Mouse (Mus musculus) gastrocnemius, postnatal 10 days (tissue): ENCODE measurements around the gene Pde4d. TPM values are rescaled to one million over a fixed set of nuclear protein-coding genes. Genes with fewer than 3 reads are reported as not detected.
A peak's percentile ranks its signal among the peaks of the same experiment; 100 is the strongest.
"Not testable (repeated sequence)": the region's sequence is repeated elsewhere in the genome, so short reads cannot be mapped to it uniquely, and the experiment has no call there.

Source experiments
- DNase-seq: peaks from one replicate; pipeline ENCODE4 v3.0.0; 2021; ENCODE audit warnings: mixed read lengths
- total RNA-seq, 2 experiments: library from RNA; stranded (reverse); gene quantifications; 2 replicates each; pipeline ENCODE4 v1.2.3; 2021

The Pde4d gene
- total RNA-seq, 2 experiments from 2014 or later = 79.5 to 83.1 TPM

DNA sequence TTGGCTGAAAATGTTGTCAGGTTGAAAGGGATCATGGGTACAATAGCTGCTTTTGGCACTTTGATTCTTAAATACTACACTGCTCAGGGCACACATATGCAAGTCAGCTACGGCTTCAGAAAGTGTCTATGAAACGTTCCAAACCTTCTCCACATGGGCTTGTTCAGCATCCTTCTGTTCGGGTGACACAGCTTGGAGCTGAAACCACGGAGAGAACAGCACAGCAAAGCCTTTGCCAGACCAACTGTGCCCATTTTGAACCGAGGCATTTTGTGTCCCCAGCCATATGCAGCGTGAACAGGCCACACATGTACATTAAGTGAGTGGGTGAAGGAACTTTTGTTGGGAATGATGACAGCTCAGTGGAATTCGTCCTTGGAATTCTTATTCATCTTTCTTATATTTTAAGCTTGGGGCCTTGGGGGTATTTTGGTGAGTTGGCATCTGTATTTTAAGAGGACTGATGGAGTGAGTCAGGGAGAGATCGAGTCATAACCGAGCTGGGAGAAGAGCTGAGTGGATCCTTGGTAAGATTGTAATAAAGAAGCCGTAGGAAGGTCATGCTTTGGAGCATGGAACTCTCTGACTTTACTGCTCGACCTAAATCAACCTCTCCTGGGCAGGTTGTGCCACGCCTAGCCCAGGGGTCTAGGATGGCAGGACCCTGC is 243.3 kb downstream of the Pde4d start:
- no peak for DNase-seq

DNA sequence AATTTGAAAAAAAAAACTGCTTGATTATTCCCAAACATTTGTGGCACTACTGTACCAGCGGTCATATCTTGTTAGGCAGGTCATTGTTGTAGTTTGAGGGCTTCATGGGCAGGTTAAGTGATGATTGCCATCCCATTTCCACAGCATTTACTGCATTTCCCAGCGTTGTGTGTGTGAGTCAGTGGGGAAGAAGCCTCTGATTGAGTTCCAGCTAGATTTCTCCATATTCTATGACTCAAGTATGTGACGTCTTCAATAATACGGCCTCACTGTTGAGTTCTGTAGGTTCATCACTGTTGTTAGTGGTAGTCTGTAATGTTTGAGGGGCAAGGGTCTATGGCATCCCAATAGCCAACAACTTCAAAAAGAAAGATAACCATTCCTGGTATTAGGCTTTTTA is 255.7 kb downstream of the Pde4d start:
- DNase-seq = no peak

GRCm38 (mm10) chr13:108714032-108714431 is 264.3 kb downstream of the Pde4d start:
- no peak for DNase-seq

GRCm38 (mm10) chr13:108715029-108715428 is 265.3 kb downstream of the Pde4d start:
- no peak for DNase-seq

GRCm38 (mm10) chr13:108722234-108722633 is 272.5 kb downstream of the Pde4d start:
- DNase-seq = peak; percentile 16

GRCm38 (mm10) chr13:108734356-108734755 is 284.6 kb downstream of the Pde4d start:
- not testable (repeated sequence) for DNase-seq

- DNase-seq = no peak
Observed at GRCm38 (mm10) chr13:108751155-108751840, 301.6 kb downstream of the Pde4d start.

DNA sequence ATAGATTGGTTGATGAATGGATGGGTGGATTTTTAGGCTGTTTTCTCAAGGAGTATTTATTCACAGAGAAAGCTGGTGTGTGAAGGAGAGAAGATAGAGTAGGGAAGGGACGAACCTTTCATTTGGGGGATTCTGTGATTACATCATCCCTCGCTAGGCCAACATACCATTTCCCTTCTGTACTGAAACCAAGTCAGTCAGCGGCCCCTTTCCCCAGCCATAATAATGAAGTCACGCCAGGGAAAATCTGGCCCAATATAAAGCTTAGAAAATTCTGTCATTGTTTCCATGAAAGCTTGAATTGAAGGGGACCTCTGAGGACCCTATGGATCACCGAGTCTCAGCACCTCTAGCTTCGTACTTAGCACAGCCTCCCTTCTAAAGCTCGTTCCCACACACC is 307.7 kb downstream of the Pde4d start:
- DNase-seq = no peak

GRCm38 (mm10) chr13:108758331-108758730 is 308.6 kb downstream of the Pde4d start:
- no peak for DNase-seq

- no peak for DNase-seq
Observed at GRCm38 (mm10) chr13:108759140-108759539, 309.4 kb downstream of the Pde4d start.

DNA sequence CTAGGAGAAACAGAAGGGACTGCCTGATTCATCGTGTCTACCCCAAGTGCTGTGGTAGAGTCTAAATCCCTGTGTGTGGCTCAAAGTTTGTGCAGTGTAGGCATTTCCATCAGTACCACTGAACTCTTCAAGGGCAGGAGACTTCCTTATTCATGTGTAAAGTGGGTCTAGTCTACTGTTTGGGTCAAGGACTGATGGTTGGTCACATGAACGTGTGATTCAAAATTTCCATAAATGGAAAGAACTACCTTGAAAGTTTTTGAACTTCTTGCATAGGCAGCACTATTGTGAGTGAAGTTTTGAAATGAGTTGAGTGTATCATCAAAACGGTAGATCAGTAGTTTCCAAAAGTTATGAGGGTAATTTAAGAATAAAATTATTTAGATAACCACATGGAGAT is 313.5 kb downstream of the Pde4d start:
- DNase-seq = no peak

DNA sequence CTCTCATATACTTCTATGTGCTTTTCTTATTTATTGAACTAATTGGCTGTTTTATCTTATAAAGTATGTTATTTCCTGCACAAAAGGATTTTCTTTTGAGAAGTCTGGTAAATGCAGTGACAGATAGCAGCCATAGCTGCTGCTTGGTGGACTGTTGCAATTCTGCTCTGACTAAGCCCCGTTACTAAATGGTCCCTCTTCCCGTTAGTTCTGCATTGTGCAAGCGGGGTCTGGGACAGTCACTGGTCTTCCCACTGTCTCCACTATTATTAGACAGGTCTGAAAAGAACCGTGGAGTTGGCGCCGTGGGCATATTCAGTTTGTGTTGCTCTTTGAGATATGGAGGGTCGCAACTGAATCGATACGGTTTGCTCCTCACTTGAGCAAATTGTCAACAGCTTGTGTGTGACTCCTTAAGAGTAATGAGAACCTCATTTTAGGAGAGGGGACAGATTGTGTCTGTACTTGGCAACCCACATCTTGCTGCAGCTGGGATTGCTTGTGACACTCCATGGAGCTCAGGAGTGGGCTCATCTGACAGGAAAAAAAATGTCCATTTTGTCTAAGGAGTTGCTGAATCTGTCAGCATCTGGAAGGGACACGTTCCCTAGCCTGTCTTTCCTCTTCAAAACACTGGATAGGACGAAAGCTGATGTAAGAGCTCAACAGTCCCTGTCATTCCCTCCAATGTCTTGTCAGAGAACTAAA is 316.4 kb downstream of the Pde4d start:
- no peak for DNase-seq

DNA sequence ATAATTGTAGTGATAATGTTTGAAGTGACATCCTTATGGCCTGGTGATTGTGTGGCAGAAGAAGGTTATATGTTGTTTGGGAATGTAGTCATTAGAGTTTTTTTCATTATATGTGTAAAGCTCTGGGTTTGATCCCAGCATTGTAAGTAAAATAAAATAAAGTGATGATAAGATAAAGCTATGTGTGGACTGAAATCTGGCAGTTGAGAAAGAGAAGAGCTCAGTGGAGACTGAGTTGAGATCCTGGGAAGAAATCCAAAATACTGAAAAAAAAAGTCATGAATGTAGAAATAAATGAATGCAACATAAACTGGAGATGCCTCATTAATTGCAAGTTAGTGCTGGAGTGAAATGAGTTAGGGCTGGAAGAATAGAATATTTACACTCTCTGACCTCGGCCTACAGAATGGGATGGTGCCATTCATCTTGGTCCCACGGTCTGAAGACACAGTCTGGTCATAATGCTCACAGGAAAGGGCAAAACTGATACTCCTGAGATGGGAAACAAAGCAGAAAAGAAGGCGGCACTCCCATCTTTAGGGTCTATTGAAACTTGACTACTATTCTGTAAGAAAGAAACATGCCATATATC is 319.8 kb downstream of the Pde4d start:
- DNase-seq = no peak

DNA sequence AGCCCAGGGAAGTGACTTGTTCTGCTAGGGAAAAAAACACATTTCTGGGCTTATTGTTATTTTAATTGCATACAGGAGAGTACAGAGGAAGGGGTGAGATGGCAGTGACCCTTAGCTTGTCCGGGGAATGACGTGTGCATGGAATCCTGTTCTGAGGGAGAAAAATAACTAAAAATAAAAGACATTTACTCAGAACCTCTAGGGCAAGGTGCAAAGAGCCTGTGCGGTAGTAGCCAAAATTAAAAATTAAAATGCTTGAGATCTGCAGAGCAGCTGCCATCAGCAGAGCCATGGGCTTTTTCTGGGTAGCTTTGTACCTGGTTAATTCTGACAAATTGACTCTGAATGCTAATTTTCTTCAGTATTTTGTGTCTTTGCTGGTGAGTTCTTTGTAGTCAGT is 322.6 kb downstream of the Pde4d start:
- no peak for DNase-seq

- peak; percentile 5 for DNase-seq
Observed at GRCm38 (mm10) chr13:108774981-108775380, 325.2 kb downstream of the Pde4d start.

- no peak for DNase-seq
Observed at GRCm38 (mm10) chr13:108775882-108776281, 326.1 kb downstream of the Pde4d start.

DNA sequence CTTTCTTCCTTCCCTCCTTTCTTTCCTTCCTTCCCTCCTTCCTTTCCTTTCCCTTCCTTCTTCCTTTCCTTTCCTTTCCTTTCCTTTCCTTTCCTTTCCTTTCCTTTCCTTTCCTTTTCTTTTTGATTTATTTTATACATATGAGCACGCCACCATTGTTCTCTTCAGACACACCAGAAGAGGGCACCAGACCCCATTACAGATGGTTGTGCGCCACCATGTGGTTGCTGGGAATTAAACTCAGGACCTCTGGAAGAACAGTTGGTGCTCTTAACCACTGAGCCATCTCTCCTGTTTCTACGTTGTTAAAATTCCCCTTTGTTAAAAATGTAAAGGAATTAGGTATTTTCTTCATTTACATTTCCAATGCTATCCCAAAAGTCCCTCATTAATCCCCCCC is 347.9 kb downstream of the Pde4d start:
- not testable (repeated sequence) for DNase-seq

DNA sequence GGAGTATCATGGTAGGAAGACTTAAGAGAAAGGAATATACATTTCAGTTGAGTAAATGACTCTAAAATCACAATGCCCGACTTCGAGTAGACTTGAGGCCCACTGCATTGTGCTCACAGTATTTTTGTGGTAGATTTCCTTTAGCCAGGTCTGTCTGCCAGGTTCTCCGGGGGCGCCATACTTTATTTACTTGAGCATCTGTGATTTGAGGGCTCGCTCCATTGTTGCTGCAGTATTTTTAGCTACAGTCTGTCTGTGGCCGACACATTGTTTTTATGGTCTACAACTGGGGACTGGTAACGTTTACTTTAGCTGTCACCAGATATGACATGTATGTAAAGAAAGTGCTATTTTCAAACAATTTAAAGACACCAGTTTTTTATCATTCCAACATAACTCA is 359.4 kb downstream of the Pde4d start:
- DNase-seq = no peak

DNA sequence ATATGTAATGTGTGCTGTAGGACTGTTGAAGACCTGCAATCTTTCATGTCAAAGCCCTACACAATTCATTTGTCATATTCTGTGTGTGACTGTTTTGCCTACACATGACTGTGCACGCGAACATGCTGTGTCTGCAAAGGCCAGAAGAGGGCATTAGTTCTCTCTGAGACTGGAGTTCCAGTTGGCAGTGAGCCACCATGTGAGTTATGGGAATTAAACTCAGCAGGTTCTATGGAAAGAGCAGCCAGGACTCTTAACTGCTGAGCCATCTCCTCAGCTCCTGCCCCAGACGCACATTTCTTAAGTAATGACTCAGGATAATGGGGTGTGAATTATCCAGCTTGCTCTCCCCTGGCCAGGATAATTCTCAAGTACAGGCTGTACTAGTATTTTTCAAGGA is 363.2 kb downstream of the Pde4d start:
- peak; percentile 36 for DNase-seq

DNA sequence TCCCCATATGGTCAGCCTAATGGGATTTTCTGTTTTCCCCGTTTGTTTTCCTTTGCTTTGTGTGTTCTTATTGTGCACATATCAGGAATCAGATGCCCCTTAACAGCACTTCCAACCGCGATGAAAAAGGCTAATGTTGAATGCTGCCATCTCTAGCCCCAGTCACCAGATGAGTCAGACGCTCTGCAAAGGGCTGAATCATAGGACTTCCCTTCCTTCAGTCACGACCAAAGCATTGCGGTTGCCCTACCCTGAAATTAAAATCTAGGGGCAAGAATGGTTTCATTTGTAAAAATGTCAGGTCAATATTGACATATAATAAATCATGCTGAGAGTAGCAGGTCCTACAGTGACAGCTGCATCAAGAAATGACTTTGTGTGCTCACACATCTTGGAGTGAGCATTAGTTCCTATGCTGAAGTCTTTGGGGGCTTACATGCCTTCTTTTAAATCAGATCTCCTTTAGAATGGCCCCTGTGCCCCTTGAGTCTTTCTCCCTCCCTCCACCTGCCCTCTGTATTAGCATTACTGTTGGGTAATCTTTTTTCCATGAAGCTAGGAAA is 370.2 kb downstream of the Pde4d start:
- DNase-seq = no peak

DNA sequence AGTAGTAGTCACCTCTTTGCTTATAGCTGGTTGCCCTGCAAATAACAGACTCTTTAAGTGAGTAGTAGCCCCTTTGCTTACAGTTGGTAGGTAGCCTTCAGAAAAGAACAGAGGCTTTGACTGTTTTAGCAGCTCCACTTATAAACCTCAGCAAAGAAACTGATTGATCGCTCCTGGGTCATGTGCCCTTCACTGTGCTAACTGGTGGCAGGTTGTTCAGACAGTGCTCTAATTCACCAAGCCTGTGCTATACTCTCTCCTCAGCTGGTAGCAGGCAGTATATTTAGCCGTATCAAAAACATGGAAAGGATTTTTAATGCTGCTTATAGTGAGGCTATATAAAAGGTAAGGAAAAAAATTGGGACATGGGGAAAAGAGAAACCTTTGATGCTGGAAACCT is 370.7 kb downstream of the Pde4d start:
- DNase-seq = no peak

DNA sequence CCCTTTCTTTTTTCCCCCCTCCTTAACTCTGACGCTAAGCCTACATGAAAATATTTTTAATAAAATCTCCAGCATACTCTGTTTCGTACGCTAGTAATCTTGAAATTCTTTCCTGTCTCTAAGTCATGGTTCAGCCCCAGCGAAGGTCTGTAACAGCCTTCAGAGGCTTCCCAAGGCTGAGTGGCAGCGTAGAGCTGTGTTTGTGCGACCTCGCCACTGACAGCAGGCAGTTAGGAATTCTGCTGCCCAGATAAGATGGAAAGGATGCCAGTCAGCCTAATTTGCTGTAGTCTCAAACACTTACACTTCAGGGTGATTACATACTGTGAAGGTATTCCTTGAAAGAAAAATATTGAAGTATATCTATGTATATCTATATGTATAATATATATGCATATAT is 371.5 kb downstream of the Pde4d start:
- no peak for DNase-seq
